Mouse (Mus musculus) bone marrow, adult 2 months (tissue): ENCODE results near the gene Gpbar1.

Experiments used
- CTCF ChIP-seq: fragments of 200-500 bp; IDR thresholded peaks from 2 replicates; pipeline ENCODE4 v1.5.1; 2011; ENCODE audit warnings: low read length, control low read depth; ENCODE audit not compliant: control insufficient read depth, insufficient read depth
- POLR2A ChIP-seq: fragments of 200-500 bp; IDR thresholded peaks from 2 replicates; pipeline ENCODE4 v1.6.1; 2011; ENCODE audit warnings: low read depth, mild to moderate bottlenecking, control low read depth, low read length, borderline replicate concordance; ENCODE audit not compliant: control insufficient read depth

GRCm38 (mm10) chr1:74239618-74240017, 38.7 kb upstream of the Gpbar1 start:
- no peak for TF ChIP-seq POLR2A
- no peak for TF ChIP-seq CTCF
